In the genomic region with DNA sequence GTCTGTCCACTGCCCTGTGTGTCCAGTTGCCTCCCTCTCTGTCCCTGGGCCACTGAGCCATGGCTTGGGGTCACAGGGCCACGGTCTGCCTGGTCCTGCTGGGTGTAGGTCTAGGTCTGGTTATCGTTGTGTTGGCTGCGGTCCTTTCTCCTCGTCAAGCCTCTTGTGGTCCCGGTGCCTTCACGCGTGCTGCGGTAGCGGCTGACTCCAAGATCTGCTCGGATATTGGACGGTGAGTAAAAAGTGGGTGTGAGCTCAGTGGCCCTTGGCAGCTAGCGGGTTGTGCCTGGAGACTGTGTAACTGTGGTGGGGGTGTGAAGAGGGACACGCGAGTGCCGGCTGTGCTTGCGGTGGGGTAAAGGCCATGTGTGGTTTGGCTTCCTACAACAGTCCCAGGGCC, we compare ENCODE assay signal across 9 mouse cellular contexts. TPM values are rescaled to one million over a fixed set of nuclear protein-coding genes. Genes with fewer than 3 reads are reported as not detected.
DNase-seq lines count a peak whose midpoint lies in the region; ATAC-seq and TF ChIP-seq lines count a peak whose summit lies in the region.
"Had no signal": no experiment of that assay in that cellular context is flagged by ENCODE, and none has a peak within 500 bp of the region (broad histone marks: within the 10 kb centered on the region; RNA-seq: fewer than 3 reads in every experiment).

No protein-coding gene starts in this region.

- peak overlapping the region; percentile 52 for H3K9ac ChIP-seq in embryonic facial prominence, embryonic 14.5 days (ENCODE audit: low read depth, low read length)
- peak overlapping the region; percentile 3; the same call in 1 of the 2 replicates for H3K9ac ChIP-seq in intestine, embryonic 15.5 days
- peak overlapping the region; percentile 8; the same call in 1 of the 2 replicates for H3K9ac ChIP-seq in lung, embryonic 15.5 days

- H3K4me3 ChIP-seq in layer of hippocampus, adult 2 months: peak overlapping the region; percentile 35; the same call in 1 of the 2 replicates
- H3K4me3 ChIP-seq in embryonic facial prominence, embryonic 14.5 days (ENCODE audit: low read depth, low read length): 0 out of 2 replicates have a peak overlapping the region, but pooled peaks have one; percentile 3
- H3K4me3 ChIP-seq in intestine, embryonic 15.5 days (replicated peaks): peak overlapping the region; percentile 25
- peak overlapping the region; percentile 1; the same call in 1 of the 2 replicates for H3K4me3 ChIP-seq in lung, embryonic 15.5 days

- no peaks in the 10 kb centered on the region for H3K36me3 ChIP-seq in embryonic facial prominence, embryonic 14.5 days (ENCODE audit: control insufficient read depth, insufficient read depth, low read length)
- no peaks in the 10 kb centered on the region for H3K36me3 ChIP-seq in intestine, embryonic 15.5 days
- no peaks in the 10 kb centered on the region for H3K36me3 ChIP-seq in lung, embryonic 15.5 days

- peak overlapping the region; percentile 59; the same call in 1 of the 2 replicates for H3K27ac ChIP-seq in layer of hippocampus, adult 2 months
- H3K27ac ChIP-seq in embryonic facial prominence, embryonic 14.5 days (replicated peaks; ENCODE audit: low read depth, low read length): peak overlapping the region; percentile 58; the same call in 1 of the 2 replicates
- peak overlapping the region; percentile 76 for H3K27ac ChIP-seq in intestine, embryonic 15.5 days
- 0 out of 2 replicates have a peak overlapping the region, but pooled peaks have one; percentile 11 for H3K27ac ChIP-seq in lung, embryonic 15.5 days

- H3K4me1 ChIP-seq in embryonic facial prominence, embryonic 14.5 days (ENCODE audit: control insufficient read depth, insufficient read depth, low read length): peaks cover 13% of the 10 kb centered on the region
- H3K4me1 ChIP-seq in intestine, embryonic 15.5 days (replicated peaks): peaks cover 27% of the 10 kb centered on the region
- H3K4me1 ChIP-seq in lung, embryonic 15.5 days: peaks cover 31% of the 10 kb centered on the region

- H3K4me2 ChIP-seq in embryonic facial prominence, embryonic 14.5 days (ENCODE audit: low read depth, low read length): peak overlapping the region; percentile 27; the same call in 1 of the 2 replicates
- peak overlapping the region; percentile 53 for H3K4me2 ChIP-seq in intestine, embryonic 15.5 days (replicated peaks)
- H3K4me2 ChIP-seq in lung, embryonic 15.5 days: peak overlapping the region; percentile 37

- WGBS in embryonic facial prominence, embryonic 14.5 days: 70% methylated on average over 16 of the region's 16 CpGs
- WGBS in intestine, embryonic 15.5 days: 51% methylated on average over 16 of the region's 16 CpGs
- WGBS in lung, embryonic 15.5 days: 39% methylated on average over 16 of the region's 16 CpGs

- no peaks in the 10 kb centered on the region for H3K9me3 ChIP-seq in embryonic facial prominence, embryonic 14.5 days (ENCODE audit: control insufficient read depth, low read length)
- H3K9me3 ChIP-seq in intestine, embryonic 15.5 days: no peaks in the 10 kb centered on the region
- H3K9me3 ChIP-seq in lung, embryonic 15.5 days: no peaks in the 10 kb centered on the region

- ATAC-seq in embryonic facial prominence, embryonic 14.5 days (ENCODE audit: low read depth): no peak
- ATAC-seq in intestine, embryonic 15.5 days: 0 out of 2 replicates have a peak, but pooled peaks have one; percentile 11
- peak; percentile 16; the same call in 1 of the 2 replicates for ATAC-seq in lung, embryonic 15.5 days (ENCODE audit: borderline replicate concordance, extremely low read depth, low FRiP score, low TSS enrichment)

- no peaks in the 10 kb centered on the region for H3K27me3 ChIP-seq in embryonic facial prominence, embryonic 14.5 days (replicated peaks; ENCODE audit: control insufficient read depth, insufficient read depth, low read length)
- no peaks in the 10 kb centered on the region; the same call in 1 of the 2 replicates for H3K27me3 ChIP-seq in intestine, embryonic 15.5 days (replicated peaks)
- H3K27me3 ChIP-seq in lung, embryonic 15.5 days: peaks cover 8% of the 10 kb centered on the region

- no peak for TF ChIP-seq CTCF in layer of hippocampus, adult 2 months (conservative IDR thresholded peaks at IDR 0.05)

- DNase-seq in layer of hippocampus, adult 2 months (ENCODE audit: low spot score in 2 of 2): no peak
- no peak for DNase-seq in layer of hippocampus, postnatal 36 days
- no peak for DNase-seq in embryonic facial prominence, embryonic 14.5 days (ENCODE audit: low spot score)
- peak; percentile 52 for DNase-seq in thymus, postnatal 4 days
- DNase-seq in c-Kit-positive CD71-positive TER-119-positive erythroid progenitor cells, embryonic 14.5 days (ENCODE audit: low spot score): no peak
- no peak for DNase-seq in retina, postnatal 1 day

RNA-seq across cellular contexts. Expression of a gene that starts 0.5 kb away (rescaled TPM):
- 1 to 10 TPM; 2.3 TPM for total RNA-seq in layer of hippocampus, adult 2 months (2021)
- 1 to 10 TPM; 2.2 to 3.2 TPM for total RNA-seq in layer of hippocampus, postnatal 36 days (2021)
- 3.1 and 3.9 TPM in 2 replicates for polyA plus RNA-seq in embryonic facial prominence, embryonic 14.5 days (2014; fragmentation: Nextera tagmentation; extraction: Ambion mirVana)
- 7.5 and 7.9 TPM in 2 replicates for polyA plus RNA-seq in intestine, embryonic 15.5 days (2015; fragmentation: Nextera tagmentation; extraction: Ambion mirVana)
- polyA plus RNA-seq in lung, embryonic 15.5 days (2015; fragmentation: Nextera tagmentation; extraction: Ambion mirVana): 1.3 and 2.9 TPM in 2 replicates

RNA-seq across cellular contexts. Expression of a gene that starts 28.2 kb away (rescaled TPM):
- 1 to 10 TPM; 2.7 to 4.5 TPM for total RNA-seq in layer of hippocampus, adult 2 months (2021)
- total RNA-seq in layer of hippocampus, postnatal 36 days (2021): 1 to 10 TPM; 2.7 to 3.6 TPM
- 0.39 and 1.4 TPM in 2 replicates for polyA plus RNA-seq in embryonic facial prominence, embryonic 14.5 days (2014; fragmentation: Nextera tagmentation; extraction: Ambion mirVana)
- polyA plus RNA-seq in intestine, embryonic 15.5 days (2015; fragmentation: Nextera tagmentation; extraction: Ambion mirVana): 46.5 and 63.7 TPM in 2 replicates
- polyA plus RNA-seq in lung, embryonic 15.5 days (2015; fragmentation: Nextera tagmentation; extraction: Ambion mirVana): 1.2 and 2.0 TPM in 2 replicates

RNA-seq across cellular contexts. Expression of a gene that starts 29.5 kb away (rescaled TPM):
- 10 to 100 TPM in 1 of 2 experiments, 1 to 10 TPM in 1; 9.7 to 12.0 TPM for total RNA-seq in layer of hippocampus, adult 2 months (2021)
- total RNA-seq in layer of hippocampus, postnatal 36 days (2021): 1 to 10 TPM; 9.0 to 9.7 TPM
- 5.7 and 7.9 TPM in 2 replicates for polyA plus RNA-seq in embryonic facial prominence, embryonic 14.5 days (2014; fragmentation: Nextera tagmentation; extraction: Ambion mirVana)
- polyA plus RNA-seq in intestine, embryonic 15.5 days (2015; fragmentation: Nextera tagmentation; extraction: Ambion mirVana): 2.1 and 2.7 TPM in 2 replicates
- 0.72 and 1.1 TPM in 2 replicates for polyA plus RNA-seq in lung, embryonic 15.5 days (2015; fragmentation: Nextera tagmentation; extraction: Ambion mirVana)
- total RNA-seq: hematopoietic stem cell, adult 5-6 weeks had no signal

RNA-seq across cellular contexts. Expression of a gene that starts 54.2 kb away (rescaled TPM):
- 1 to 10 TPM; 2.1 TPM for total RNA-seq in layer of hippocampus, adult 2 months (2021)
- total RNA-seq in layer of hippocampus, postnatal 36 days (2021): 1 to 10 TPM; 1.5 to 1.9 TPM
- polyA plus RNA-seq in embryonic facial prominence, embryonic 14.5 days (2014; fragmentation: Nextera tagmentation; extraction: Ambion mirVana): 7.1 and 7.4 TPM in 2 replicates
- 13.4 and 13.9 TPM in 2 replicates for polyA plus RNA-seq in intestine, embryonic 15.5 days (2015; fragmentation: Nextera tagmentation; extraction: Ambion mirVana)
- 6.2 and 8.6 TPM in 2 replicates for polyA plus RNA-seq in lung, embryonic 15.5 days (2015; fragmentation: Nextera tagmentation; extraction: Ambion mirVana)

Comparison
In these comparisons a context has a peak if more than half of its experiments do, and no peak if none do; other contexts are left out.
1. H3K27ac ChIP-seq: peak in every context shown above with its lines; median percentile 76 in intestine, embryonic 15.5 days; 59 in layer of hippocampus, adult 2 months; 58 in embryonic facial prominence, embryonic 14.5 days; 11 in lung, embryonic 15.5 days.
2. RNA of a gene that starts 28.2 kb away (polyA plus RNA-seq): 46.5 to 63.7 TPM in intestine, embryonic 15.5 days; 1.2 to 2.0 TPM in lung, embryonic 15.5 days and 0.39 to 1.4 TPM in embryonic facial prominence, embryonic 14.5 days; every median in the first group is over 10 times any median in the second.
3. Peak in every context shown above with its lines, with median percentiles within 50 percentile points of each other: H3K4me3 ChIP-seq, H3K4me2 ChIP-seq and H3K9ac ChIP-seq.